Mouse (Mus musculus): ENCODE results near the gene Igll1.

DNA sequence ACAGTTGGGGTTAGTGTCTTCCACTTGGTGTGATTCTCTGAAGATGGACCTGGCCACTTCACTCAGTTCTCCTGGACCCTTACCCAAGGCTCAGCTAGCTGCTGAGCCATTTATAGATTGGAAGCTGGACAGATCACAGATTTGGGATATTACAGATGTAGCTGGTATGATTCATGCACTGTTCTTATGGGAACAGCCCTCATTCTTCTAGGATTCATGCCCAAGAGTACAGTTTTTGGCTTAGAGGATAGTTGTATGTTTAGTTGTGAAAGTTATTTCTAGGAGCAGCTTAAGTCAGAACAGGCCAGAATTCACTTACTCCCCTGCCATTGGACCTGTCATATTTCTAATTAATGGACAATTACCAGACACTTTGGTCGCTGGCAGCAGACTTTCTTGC, 49.7 kb upstream of the Igll1 start:
- TF ChIP-seq CTCF (IDR thresholded peaks at IDR 0.05), result no peak
- no peak for TF ChIP-seq POLR2A (IDR thresholded peaks at IDR 0.05; ENCODE audit: insufficient read depth, low read depth, low read length)
- no peak for TF ChIP-seq EP300 (IDR thresholded peaks at IDR 0.05; ENCODE audit: insufficient read depth, low read depth, low read length)

All from heart, adult 2 months (tissue).